Mouse (Mus musculus) small intestine, adult 2 months (tissue): ENCODE data around the gene Fat3.

Experiments
- CTCF ChIP-seq: fragments of 200-500 bp; IDR thresholded peaks from 2 replicates; pipeline ENCODE4 v1.5.1; 2012; ENCODE audit warnings: low read depth, mild to moderate bottlenecking, control low read depth, inconsistent platforms, low read length, moderate library complexity, mixed read lengths; ENCODE audit not compliant: insufficient replicate concordance, insufficient read length; ENCODE audit errors: extremely low read depth
- POLR2A ChIP-seq: fragments of 200-500 bp; IDR thresholded peaks from 2 replicates; pipeline ENCODE4 v1.6.1; 2012; ENCODE audit warnings: low read depth, mild to moderate bottlenecking, control low read depth, inconsistent platforms, low read length, moderate library complexity

DNA sequence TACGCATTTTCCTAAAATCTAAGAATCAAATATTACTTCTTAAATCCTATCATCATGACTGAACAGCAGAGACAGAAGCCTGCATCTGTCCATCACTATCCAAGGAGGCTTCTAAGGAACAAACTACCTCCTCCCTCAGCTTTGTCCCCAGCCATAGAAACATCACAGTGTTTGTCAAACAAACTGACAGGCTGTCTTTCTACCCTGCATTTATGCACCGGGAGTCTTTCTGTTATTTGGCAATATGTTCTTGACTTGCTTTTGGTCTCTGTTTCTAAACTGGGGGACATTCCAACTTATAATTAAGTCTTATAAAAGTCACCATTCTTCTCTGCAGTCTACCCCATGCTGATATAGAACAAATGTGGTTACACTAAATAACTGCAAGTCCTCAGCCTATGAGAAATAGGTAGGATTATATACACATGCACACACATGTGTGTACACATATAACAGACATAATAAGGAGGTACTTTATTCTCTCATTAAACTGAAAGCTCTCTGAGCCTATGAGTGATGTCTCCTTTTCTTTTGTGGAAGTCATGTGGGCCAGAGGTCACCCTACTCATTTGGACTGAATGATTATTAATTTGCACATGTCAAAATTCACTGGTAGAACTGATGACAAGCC lies 244.4 kb downstream of the Fat3 start:
- TF ChIP-seq CTCF: no peak
- TF ChIP-seq POLR2A: no peak
